Mouse (Mus musculus): Measurements from ENCODE around the gene 1700022I11Rik. TPM values are rescaled to one million over a fixed set of nuclear protein-coding genes. Genes with fewer than 3 reads are reported as not detected.

The 1700022I11Rik gene
- polyA plus RNA-seq, 1 experiment from 2014 or later = 0.24 TPM

DNA sequence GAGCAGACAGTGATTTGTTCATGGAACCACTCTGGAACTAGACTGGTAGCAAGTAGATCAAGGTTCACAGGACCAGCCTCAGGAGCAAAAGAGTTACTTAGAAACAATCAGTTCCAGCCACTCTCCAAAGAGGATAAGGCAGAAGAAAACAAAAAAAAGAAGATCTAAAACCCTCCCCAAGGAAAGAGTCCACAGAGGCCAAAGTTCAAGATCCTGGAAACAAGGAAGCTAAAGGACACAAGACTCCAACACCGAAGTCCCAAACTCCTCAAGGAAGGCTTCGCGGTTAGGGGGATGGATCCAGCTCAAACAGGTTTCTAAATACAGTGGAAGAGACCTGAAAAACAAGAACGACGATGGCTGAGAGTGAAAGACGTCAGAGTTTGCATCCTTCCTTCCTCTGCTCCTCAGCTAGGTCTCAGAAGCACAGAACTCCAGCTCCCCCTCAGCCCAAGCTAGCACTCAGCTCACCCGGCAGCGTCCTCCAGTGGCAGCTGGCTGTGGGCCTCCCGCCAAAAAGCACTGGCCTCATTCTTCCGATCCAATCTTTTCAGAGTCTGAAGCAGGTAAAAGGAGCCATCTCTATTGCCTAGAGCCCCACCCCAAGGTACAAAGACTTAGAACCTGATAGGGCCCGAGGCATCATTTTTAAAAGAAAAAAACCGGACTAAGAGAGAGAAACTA is 33.5 kb downstream of the 1700022I11Rik start:
- Histone ChIP-seq H3K36me3 (ENCODE audit: inconsistent target) (peaks cover 9% of the 10 kb centered on the region; the same call in 1 of the 2 replicates), H3K79me2 (ENCODE audit: inconsistent target) (peaks cover 17% of the 10 kb centered on the region), H3K27ac (no peak overlapping the region), H3K4me3 (ENCODE audit: inconsistent target) (no peak overlapping the region)
- 89% methylated on average over 12 of the region's 12 CpGs for WGBS (ENCODE audit: missing documents)

DNA sequence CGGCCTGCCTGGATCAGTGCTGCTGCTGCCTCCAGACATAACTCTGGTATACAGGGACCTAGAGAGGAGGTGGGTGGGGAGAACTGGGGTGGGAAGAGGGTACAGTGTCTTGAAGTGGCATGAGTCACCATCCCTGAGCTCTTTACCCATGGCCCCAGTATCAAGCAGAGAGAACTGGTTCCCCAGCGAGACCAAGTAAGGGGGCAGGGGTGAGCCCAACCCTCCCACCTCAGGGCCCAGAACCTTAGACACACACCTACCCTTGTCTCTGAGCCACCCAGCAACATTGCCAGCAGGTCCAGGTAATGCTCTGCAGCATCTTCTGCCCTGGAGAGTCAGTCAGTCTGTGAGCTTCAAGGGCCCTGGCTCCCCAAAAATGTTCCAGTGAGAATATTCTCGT is 35.5 kb downstream of the 1700022I11Rik start:
- peaks cover 9% of the 10 kb centered on the region; the same call in 1 of the 2 replicates for H3K36me3 ChIP-seq (ENCODE audit: inconsistent target)
- H3K27ac ChIP-seq = no peak overlapping the region
- H3K4me3 ChIP-seq (ENCODE audit: inconsistent target) = no peak overlapping the region
- H3K79me2 ChIP-seq (ENCODE audit: inconsistent target) = no peaks in the 10 kb centered on the region
- 97% methylated on average over 3 of the region's 3 CpGs for WGBS (ENCODE audit: missing documents)

DNA sequence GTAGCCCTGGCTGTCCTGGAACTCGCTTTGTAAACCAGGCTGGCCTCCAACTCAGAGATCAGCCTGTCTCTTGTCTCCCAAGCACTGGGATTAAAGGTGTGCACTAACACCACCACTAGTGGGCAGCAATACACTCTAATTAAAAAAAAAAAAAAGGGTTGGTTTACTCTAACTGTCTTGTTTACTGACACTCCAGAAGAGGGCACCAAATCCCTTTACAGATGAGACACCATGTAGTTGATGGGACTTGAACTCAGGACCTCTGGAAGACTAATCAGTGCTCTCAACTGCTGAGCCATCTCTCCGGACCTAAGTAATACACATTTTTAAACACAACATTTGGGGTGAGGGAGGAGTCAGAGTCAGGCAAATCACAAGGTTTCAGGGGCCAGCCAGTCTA is 36.4 kb downstream of the 1700022I11Rik start:
- no peak overlapping the region for H3K27ac ChIP-seq
- peaks cover 9% of the 10 kb centered on the region; the same call in 1 of the 2 replicates for H3K36me3 ChIP-seq (ENCODE audit: inconsistent target)
- no peaks in the 10 kb centered on the region for H3K79me2 ChIP-seq (ENCODE audit: inconsistent target)
- WGBS (ENCODE audit: missing documents) = 51% methylated on average over 2 of the region's 2 CpGs
- H3K4me3 ChIP-seq (ENCODE audit: inconsistent target) = no peak overlapping the region

DNA sequence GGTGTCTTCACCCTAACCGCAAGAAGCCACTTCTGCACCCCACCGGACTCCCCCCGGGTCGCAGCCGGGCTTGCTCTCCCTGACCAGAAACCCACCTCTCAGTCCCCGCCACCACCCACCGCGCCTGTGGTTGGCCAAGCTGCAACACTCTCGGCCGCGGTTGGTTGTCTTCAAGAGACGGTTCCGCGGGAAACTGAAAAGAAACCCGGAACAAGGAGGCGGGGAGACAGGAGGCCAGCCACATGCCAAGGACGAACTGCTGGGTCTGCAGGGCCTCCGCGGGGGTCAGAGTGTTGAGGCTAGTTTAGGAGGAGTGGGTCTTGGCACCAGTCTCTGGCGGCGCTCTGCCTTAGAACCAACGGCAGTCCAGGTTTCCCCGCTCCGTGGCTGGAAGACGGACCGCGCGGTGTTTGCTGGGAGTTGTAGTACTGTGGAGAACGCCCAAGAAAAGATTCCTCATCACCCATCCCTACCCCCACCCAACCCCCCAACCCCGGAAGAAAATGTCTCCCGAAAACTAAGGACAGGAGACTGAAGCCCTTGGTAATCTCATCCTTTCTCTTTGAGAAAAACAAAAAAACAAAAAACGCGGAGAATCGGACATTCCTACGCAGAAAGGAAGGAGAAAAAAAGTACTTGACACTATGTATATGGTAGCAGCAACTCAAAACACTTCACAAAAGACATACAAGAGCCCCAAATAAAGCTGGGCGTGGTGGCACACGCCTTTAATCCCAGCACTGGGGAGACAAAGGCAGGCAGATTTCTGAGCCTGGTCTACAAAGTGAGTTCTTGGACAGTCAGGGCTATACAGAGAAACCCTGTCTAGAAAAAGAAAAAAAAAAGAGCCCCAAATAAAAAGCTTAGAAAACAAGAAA is 41.0 kb downstream of the 1700022I11Rik start, which contains the start of gene Fancg:
Fancg (minus strand) TSS at position 346 of the 878 bp plus-strand sequence.
- Histone ChIP-seq H3K4me3 (ENCODE audit: inconsistent target) (peak within 1 kb of the TSS; percentile 89), H3K36me3 (ENCODE audit: inconsistent target) (peaks cover 9% of the 10 kb centered on the region; the same call in 1 of the 2 replicates), H3K79me2 (ENCODE audit: inconsistent target) (no peaks in the 10 kb centered on the region), H3K27ac (peak within 1 kb of the TSS; percentile 76)
- WGBS (ENCODE audit: missing documents) = under 1% methylated on average over 35 of the region's 37 CpGs

DNA sequence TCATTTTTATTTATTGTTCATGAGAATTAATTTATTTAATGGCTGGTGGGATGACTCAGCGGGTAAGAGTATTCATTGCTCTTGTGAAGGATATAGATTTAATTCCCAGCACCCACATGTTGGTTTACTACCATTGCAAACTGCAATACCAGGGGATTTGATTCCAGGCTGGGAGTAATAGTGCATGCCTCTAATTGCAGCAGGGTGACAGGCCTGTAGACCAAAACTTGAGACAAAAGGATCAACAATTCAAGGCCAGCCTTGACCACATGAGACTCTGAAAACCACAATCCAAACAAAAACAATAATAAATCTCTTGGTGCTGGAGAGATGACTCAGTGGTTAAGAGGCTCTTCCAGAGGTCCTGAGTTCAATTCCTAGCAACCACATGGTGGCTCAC is 42.7 kb downstream of the 1700022I11Rik start:
- no peaks in the 10 kb centered on the region for H3K79me2 ChIP-seq (ENCODE audit: inconsistent target)
- peaks cover 4% of the 10 kb centered on the region; the same call in 1 of the 2 replicates for H3K36me3 ChIP-seq (ENCODE audit: inconsistent target)
- H3K4me3 ChIP-seq (ENCODE audit: inconsistent target) = no peak overlapping the region
- WGBS (ENCODE audit: missing documents) = 100% methylated on average over 1 of the region's 1 CpGs
- no peak overlapping the region for H3K27ac ChIP-seq

DNA sequence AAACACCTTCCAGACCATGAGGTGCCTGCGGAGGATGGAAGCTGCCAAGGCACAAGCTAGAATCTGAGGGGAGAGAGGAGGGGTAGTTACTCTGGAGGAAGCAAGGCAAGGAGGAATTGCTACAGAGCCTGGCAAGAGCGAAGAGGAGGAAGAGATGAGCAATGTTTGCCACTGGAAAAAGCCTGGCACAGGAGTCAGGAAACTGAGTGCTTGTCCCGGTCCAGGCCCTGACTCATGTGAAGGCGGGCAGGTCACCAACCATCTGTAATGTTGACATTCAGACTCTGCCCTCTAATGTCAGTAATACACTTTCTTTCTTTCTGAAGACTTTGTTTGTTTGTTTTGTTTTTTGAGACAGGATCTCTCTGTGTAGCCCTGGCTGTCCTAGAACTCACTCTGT is 48.8 kb downstream of the 1700022I11Rik start:
- Histone ChIP-seq H3K79me2 (ENCODE audit: inconsistent target) (no peaks in the 10 kb centered on the region), H3K4me3 (ENCODE audit: inconsistent target) (no peak overlapping the region), H3K36me3 (ENCODE audit: inconsistent target) (peaks cover 34% of the 10 kb centered on the region; the same call in 1 of the 2 replicates), H3K27ac (no peak overlapping the region)
- 90% methylated on average over 4 of the region's 4 CpGs for WGBS (ENCODE audit: missing documents)

DNA sequence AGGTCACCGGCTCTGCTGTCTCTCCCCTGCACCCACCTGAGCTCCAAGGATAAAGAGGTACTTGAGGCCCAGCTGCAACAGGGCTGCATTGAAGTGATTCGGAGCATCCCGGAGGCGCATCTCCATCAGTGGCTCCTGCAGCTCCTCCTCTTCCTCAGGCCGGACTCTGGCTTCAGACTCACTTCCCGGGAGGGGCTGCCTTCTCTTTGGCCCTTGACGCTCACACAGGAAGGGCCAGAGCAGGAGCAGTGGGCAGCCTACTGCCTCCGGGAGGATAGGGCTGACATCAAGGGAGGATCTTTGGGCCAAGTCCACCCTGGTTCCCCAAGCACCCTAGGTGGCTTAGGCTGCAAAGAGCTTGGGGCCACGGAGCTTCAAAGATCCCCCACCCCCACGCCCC is 49.8 kb downstream of the 1700022I11Rik start:
- no peak overlapping the region for H3K4me3 ChIP-seq (ENCODE audit: inconsistent target)
- peaks cover 34% of the 10 kb centered on the region; the same call in 1 of the 2 replicates for H3K36me3 ChIP-seq (ENCODE audit: inconsistent target)
- no peak overlapping the region for H3K27ac ChIP-seq
- H3K79me2 ChIP-seq (ENCODE audit: inconsistent target) = no peaks in the 10 kb centered on the region
- 94% methylated on average over 10 of the region's 10 CpGs for WGBS (ENCODE audit: missing documents)

DNA sequence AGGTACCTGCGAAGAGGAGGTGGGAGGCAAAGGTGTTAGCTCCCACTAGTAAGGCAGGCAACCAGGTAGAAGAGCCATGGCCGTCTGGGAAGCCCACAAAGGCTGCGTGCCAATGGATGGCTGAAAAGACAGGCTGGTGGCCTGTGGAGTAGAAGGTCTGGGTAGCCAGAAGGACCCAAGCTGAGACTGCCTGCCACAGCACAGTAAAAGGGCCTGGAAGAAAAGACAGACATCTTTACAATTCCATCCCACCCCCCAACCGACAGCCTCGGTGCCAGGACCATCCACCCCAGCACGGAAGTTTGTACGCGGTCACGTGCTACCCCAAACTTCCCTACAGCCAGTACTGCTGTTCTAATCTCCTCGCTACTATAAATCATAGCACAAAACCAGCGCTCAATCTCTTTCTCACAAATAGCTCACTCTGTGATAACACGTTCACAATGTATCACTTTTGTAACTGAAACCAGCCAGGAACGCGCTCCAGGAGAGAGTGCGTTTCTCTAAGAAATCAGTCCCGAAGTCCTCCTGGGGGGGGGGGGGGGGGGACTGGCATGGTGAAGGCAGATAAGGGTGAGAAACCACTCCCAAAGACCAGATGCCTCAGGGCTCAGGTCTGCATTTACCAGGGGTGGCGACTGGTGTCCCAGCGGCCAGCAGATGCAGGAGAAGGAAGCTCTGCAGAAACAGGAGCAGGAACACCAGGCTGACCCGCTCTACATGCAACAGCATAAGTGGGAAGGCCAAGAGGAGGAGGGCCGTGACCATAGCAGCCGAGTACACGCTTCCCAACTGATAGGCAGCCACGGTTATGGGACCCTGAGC is 50.4 kb downstream of the 1700022I11Rik start:
- no peaks in the 10 kb centered on the region for H3K79me2 ChIP-seq (ENCODE audit: inconsistent target)
- peaks cover 34% of the 10 kb centered on the region; the same call in 1 of the 2 replicates for H3K36me3 ChIP-seq (ENCODE audit: inconsistent target)
- H3K4me3 ChIP-seq (ENCODE audit: inconsistent target) = no peak overlapping the region
- no peak overlapping the region for H3K27ac ChIP-seq
- WGBS (ENCODE audit: missing documents) = 95% methylated on average over 21 of the region's 23 CpGs

DNA sequence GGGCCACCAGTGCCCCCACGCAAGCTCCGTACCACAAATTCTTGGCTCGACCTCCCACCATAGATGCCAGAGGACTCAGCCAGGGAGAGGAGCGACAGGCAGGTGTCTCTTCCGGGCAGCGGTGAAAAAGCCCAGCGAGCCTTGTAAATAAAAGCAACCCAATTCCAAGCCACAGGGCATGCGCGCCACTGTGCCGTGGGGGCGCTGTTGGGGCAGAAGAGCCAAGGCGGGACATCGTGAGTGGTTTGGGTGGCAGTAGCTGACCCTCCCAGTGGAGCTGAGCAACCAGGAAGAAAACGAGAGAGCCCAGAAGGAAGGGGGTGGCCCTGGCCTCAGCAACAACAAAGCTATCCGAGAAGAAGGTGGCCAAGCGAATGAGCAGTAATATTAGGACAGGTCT is 51.5 kb downstream of the 1700022I11Rik start:
- Histone ChIP-seq H3K27ac (no peak overlapping the region), H3K4me3 (ENCODE audit: inconsistent target) (no peak overlapping the region), H3K79me2 (ENCODE audit: inconsistent target) (no peaks in the 10 kb centered on the region), H3K36me3 (ENCODE audit: inconsistent target) (peaks cover 34% of the 10 kb centered on the region; the same call in 1 of the 2 replicates)
- 98% methylated on average over 16 of the region's 16 CpGs for WGBS (ENCODE audit: missing documents)

DNA sequence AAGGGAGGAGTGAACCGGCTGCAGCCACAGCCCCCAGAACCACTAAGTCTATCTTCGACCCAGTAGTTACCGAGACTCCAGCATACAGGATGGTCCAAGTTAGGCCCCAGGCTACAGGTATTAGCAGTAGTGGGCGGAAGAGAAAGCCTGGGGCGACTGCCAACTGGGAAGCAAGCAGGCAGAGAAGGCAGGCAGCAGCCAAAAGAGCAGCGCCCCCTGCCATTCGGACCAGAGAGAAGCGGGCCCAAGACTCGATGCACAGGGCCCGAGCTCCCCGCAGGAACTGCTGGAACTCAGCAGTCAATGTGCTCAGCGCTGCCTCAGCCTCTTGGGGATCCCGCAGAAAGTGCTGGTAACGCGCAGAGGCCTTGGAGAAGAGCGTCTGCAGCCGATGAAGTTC is 51.9 kb downstream of the 1700022I11Rik start:
- WGBS (ENCODE audit: missing documents) = 92% methylated on average over 17 of the region's 17 CpGs
- Histone ChIP-seq H3K36me3 (ENCODE audit: inconsistent target) (peaks cover 34% of the 10 kb centered on the region; the same call in 1 of the 2 replicates), H3K27ac (no peak overlapping the region), H3K4me3 (ENCODE audit: inconsistent target) (no peak overlapping the region), H3K79me2 (ENCODE audit: inconsistent target) (no peaks in the 10 kb centered on the region)

DNA sequence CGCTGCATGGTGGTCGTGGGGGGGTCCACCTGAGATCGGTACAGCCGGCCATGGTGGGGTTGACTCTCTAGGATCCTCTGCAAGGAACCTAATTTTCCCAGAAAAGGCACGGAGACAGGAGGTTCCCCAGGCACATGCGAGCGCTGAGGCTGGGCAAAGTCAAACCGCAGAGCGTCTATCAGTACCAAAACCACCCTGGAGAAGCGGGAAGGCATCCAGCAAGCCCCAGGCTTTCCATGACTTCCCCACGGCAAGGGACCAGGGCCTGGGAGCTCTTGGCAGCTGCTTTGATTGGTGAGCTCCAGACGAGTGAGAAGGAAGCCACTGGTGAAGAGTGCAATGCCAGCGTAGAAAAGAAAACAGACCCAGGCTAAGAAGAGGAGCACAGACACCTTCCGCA is 55.3 kb downstream of the 1700022I11Rik start:
- Histone ChIP-seq H3K27ac (peak overlapping the region; percentile 52; the same call in 1 of the 2 replicates), H3K4me3 (ENCODE audit: inconsistent target) (peak overlapping the region; percentile 58), H3K36me3 (ENCODE audit: inconsistent target) (peaks cover 31% of the 10 kb centered on the region), H3K79me2 (ENCODE audit: inconsistent target) (no peaks in the 10 kb centered on the region)
- 83% methylated on average over 14 of the region's 14 CpGs for WGBS (ENCODE audit: missing documents)

DNA sequence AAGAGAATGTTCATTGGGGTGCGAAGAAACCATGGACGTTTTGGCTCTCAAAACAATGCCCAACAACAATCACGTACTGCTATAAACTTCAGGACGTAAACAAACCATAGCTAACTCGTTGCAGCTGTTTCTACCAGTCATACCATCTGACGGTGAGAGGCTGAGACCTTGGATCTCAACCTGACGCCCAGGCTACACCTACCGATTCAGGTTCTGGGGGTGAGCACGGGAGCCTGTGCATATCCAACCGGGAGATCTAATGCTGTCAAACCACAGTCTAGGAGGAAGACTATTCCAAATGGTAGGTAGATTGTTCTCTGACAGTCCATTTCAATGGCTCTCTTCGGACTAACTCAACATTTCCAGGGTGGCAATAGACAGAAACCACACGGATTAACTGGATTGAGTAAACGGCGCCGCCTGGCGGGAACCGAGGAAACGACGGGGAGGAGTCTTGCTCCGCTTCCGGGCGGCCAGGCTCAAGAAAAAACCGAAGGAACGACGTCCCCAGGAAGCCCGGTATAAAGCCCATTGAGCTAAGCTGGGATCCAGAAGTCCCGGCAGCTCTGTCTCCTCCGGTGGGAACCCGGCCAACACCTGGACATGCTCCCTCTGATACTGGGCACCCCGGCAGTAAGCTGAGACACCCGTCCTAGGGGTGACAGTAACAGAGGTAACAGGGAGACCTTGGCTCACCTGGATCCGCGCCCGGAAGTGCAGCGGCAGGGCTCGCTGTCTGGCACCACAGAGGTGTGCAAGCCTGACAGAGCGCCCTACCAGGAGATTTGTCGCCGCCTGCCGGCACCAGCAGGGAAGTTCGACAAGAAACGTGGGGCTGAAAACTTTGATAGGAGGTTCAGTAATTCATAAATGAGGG is 55.9 kb downstream of the 1700022I11Rik start, which contains the start of gene Pigo:
Pigo (minus strand) TSS at position 736 of the 877 bp plus-strand sequence.
- Histone ChIP-seq H3K4me3 (ENCODE audit: inconsistent target) (peak within 1 kb of the TSS; percentile 58), H3K79me2 (ENCODE audit: inconsistent target) (no peaks in the 10 kb centered on the region), H3K27ac (peak within 1 kb of the TSS; percentile 52), H3K36me3 (ENCODE audit: inconsistent target) (peaks cover 31% of the 10 kb centered on the region)
- WGBS (ENCODE audit: missing documents) = 8% methylated on average over 42 of the region's 42 CpGs

DNA sequence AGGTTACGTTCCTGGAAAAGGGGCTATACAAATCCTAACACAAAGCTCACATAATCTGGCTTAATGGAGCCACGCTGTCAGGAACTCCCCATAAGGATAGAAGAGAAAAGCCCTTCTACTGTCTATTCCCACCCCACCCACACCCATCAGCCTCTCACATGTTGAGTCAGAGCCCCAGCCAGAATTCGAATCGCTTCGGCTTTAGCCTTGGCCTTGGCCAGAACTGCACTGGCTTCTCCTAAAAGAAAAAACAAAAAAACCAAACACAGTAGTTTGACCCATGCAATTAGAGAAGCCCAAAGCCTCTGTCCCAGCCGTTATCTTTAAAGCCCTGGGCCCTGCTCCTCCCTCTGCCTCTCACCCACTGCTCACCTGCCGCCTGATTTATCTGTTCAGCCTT is 59.7 kb downstream of the 1700022I11Rik start:
- H3K27ac ChIP-seq = no peak overlapping the region
- peaks cover 6% of the 10 kb centered on the region; the same call in 1 of the 2 replicates for H3K79me2 ChIP-seq (ENCODE audit: inconsistent target)
- no peak overlapping the region for H3K4me3 ChIP-seq (ENCODE audit: inconsistent target)
- H3K36me3 ChIP-seq (ENCODE audit: inconsistent target) = peaks cover 26% of the 10 kb centered on the region
- WGBS (ENCODE audit: missing documents) = 99% methylated on average over 7 of the region's 7 CpGs
